Mouse (Mus musculus): ENCODE data around the gene Ddx19a.

DNA sequence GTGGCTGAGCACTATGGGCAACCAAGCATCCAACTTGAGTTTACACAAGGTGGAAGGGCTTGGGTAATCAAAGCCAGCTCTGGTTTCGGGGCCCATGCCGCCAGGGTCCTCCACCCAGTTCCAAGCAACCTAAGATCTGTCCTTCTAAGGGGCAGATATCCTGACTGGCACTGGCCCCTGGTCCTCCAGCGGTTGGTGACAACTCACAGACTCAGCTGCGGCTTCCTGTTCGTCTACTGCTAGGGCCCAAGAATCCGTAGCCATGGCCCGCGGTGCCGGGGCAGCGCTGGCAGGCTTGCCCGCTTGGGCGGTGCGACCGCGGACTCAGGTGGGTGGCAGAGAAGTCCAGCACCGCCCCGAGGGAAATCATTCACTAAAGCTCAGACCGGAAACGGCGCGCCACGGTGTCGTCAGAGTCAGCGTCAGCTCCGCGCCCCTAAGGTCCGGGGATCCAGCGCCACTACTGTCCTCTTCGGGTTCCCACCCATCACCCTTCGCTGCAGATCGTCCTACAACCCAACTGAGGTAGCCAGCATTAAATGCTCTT is 29.9 kb upstream of the Ddx19a start:
- TF ChIP-seq CTCF (conservative IDR thresholded peaks at IDR 0.05 in 1 of 2, IDR thresholded peaks at IDR 0.05 in 1 of 2; ENCODE audit: low read depth in 2 of 2, low read length in 2 of 2) (no peak), POLR2A (IDR thresholded peaks at IDR 0.05; ENCODE audit: low read depth, low read length) (peak; percentile 78), EP300 (IDR thresholded peaks at IDR 0.05; ENCODE audit: low read length) (no peak), USF1 (IDR thresholded peaks at IDR 0.05; ENCODE audit: low read depth, low read length) (no peak), BHLHE40 (IDR thresholded peaks at IDR 0.05; ENCODE audit: low read depth, low read length) (no peak; the same call in 1 of the 2 replicates), MAX (IDR thresholded peaks at IDR 0.05; ENCODE audit: low read length) (peak; percentile 29; the same call in 1 of the 2 replicates), UBTF (IDR thresholded peaks at IDR 0.05; ENCODE audit: low read depth, low read length) (peak; percentile 53; the same call in 1 of the 2 replicates), MEF2A (IDR thresholded peaks at IDR 0.05; ENCODE audit: borderline replicate concordance, low read depth, low read length) (peak; percentile 35; the same call in 1 of the 2 replicates), MAFK (IDR thresholded peaks at IDR 0.05; ENCODE audit: insufficient replicate concordance, low read length) (no peak), ZMIZ1 (IDR thresholded peaks at IDR 0.05; ENCODE audit: low read depth, low read length) (no peak; the same call in 1 of the 2 replicates), PAX5 (IDR thresholded peaks at IDR 0.05; ENCODE audit: low read length) (no peak), JUND (conservative IDR thresholded peaks at IDR 0.05; ENCODE audit: low read depth, low read length) (no peak)

Data from CH12.LX (cell line).